Mouse (Mus musculus): ENCODE results near the gene Tns2. TPM values are rescaled to one million over a fixed set of nuclear protein-coding genes. Genes with fewer than 3 reads are reported as not detected.
A peak's percentile ranks its signal among the peaks of the same experiment; 100 is the strongest.

Gene Tns2
- polyA plus RNA-seq, 1 experiment from 2014 or later = 57.2 TPM

DNA sequence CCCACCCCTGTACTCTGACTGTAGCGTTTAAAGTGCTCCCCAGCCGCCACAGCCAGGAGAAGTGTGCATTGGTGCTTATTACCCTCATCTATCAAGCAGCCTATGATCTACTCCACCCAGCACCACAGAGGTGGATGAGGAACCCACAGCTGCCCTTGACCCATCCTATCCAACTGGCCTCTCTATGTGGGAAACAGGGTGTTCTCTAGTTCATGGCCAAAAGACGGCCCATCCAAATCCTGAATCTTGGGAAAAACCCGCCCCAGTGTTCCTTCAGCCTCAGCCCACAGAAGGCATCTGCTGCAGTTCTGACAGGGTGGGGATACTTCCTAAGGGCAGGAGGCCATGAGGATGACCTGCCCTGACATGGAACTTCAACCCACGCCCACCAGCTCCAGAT is 20.3 kb downstream of the Tns2 start:
- ATAC-seq (ENCODE audit: insufficient number of reproducible peaks, low FRiP score, low TSS enrichment, low read depth) = no peak
- WGBS = 74% methylated on average over 5 of the region's 5 CpGs
- Histone ChIP-seq H3K4me1 (peaks cover 54% of the 10 kb centered on the region), H3K4me2 (replicated peaks) (no peak overlapping the region), H3K27ac (replicated peaks) (no peak overlapping the region; the same call in 1 of the 2 replicates), H3K4me3 (replicated peaks) (no peak overlapping the region), H3K9ac (no peak overlapping the region), H3K36me3 (peaks cover 62% of the 10 kb centered on the region), H3K27me3 (no peaks in the 10 kb centered on the region), H3K9me3 (replicated peaks) (no peaks in the 10 kb centered on the region)

DNA sequence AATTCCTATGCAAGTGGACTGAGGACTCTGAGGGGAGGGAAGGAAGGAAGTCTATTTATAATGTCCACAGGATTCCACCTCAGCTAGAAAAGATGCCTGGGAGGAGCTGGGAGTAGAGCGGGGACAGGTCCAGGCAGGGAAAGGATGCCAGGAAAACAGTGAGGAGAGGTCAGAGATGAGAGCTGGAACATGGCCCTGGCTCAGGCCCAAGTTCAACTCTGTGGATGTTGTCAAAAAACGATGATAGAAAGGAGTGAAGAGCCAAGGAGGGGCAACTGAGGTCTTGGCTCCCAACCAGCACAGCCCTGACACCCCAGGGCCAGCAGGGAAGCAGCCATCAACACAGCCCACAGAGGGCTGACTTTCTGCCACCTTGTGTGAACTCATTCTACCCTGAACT is 26.1 kb downstream of the Tns2 start:
- Histone ChIP-seq H3K36me3 (peaks cover 73% of the 10 kb centered on the region), H3K9me3 (replicated peaks) (no peaks in the 10 kb centered on the region), H3K27ac (replicated peaks) (no peak overlapping the region), H3K27me3 (no peaks in the 10 kb centered on the region), H3K4me3 (replicated peaks) (no peak overlapping the region), H3K4me2 (replicated peaks) (no peak overlapping the region), H3K9ac (no peak overlapping the region), H3K4me1 (peaks cover 8% of the 10 kb centered on the region; the same call in 1 of the 2 replicates)
- ATAC-seq (ENCODE audit: insufficient number of reproducible peaks, low FRiP score, low TSS enrichment, low read depth) = no peak
- WGBS = 60% methylated on average over 2 of the region's 2 CpGs

DNA sequence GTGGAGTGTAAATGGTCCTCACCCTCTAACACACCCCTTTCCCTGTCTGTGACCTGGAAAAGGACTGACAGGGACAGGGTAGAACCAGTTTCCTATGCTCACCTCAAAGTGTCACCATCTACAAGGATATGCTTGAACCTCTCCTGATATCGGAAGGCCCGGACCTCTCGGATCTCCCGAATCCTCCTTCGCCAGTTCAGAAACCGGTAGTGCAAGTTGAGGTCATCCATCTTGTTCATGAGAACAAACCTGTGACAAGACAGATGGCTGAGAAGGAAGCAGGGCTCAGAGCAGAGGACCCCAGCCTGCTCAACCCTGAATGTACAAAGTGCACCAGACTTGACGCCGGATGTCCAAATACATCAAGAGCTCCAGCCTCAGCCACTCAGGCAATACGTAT is 33.1 kb downstream of the Tns2 start:
- Histone ChIP-seq H3K4me2 (replicated peaks) (no peak overlapping the region), H3K9ac (no peak overlapping the region), H3K9me3 (replicated peaks) (no peaks in the 10 kb centered on the region), H3K4me1 (peaks cover 14% of the 10 kb centered on the region), H3K36me3 (peaks cover 46% of the 10 kb centered on the region), H3K27me3 (no peaks in the 10 kb centered on the region), H3K4me3 (replicated peaks) (no peak overlapping the region), H3K27ac (replicated peaks) (no peak overlapping the region; the same call in 1 of the 2 replicates)
- no peak for ATAC-seq (ENCODE audit: insufficient number of reproducible peaks, low FRiP score, low TSS enrichment, low read depth)
- WGBS = 79% methylated on average over 9 of the region's 9 CpGs

DNA sequence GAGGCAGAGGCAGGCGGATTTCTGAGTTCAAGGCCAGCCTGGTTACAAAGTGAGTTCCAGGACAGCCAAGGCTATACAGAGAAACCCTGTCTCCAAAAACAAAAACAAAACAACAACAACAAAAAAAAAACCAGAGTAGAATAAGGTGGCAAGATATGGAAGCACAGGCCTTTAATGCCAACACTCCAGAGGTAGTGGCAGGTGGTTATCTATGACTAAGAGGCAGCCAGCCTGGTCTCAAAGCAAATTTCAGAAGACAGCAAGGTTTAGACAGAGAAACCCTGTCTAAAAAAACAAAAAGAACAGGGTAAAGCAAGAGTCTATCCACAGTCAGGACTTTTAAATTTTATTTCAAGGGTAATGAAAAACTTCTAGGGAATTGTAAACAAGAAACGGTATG is 34.5 kb downstream of the Tns2 start:
- Histone ChIP-seq H3K9me3 (replicated peaks) (no peaks in the 10 kb centered on the region), H3K27me3 (no peaks in the 10 kb centered on the region), H3K27ac (replicated peaks) (no peak overlapping the region), H3K9ac (no peak overlapping the region), H3K4me3 (replicated peaks) (peak overlapping the region; percentile 86), H3K36me3 (peaks cover 33% of the 10 kb centered on the region), H3K4me1 (peaks cover 14% of the 10 kb centered on the region), H3K4me2 (replicated peaks) (peak overlapping the region; percentile 83; the same call in 1 of the 2 replicates)
- no peak for ATAC-seq (ENCODE audit: insufficient number of reproducible peaks, low FRiP score, low TSS enrichment, low read depth)
- 84% methylated on average over 2 of the region's 2 CpGs for WGBS

DNA sequence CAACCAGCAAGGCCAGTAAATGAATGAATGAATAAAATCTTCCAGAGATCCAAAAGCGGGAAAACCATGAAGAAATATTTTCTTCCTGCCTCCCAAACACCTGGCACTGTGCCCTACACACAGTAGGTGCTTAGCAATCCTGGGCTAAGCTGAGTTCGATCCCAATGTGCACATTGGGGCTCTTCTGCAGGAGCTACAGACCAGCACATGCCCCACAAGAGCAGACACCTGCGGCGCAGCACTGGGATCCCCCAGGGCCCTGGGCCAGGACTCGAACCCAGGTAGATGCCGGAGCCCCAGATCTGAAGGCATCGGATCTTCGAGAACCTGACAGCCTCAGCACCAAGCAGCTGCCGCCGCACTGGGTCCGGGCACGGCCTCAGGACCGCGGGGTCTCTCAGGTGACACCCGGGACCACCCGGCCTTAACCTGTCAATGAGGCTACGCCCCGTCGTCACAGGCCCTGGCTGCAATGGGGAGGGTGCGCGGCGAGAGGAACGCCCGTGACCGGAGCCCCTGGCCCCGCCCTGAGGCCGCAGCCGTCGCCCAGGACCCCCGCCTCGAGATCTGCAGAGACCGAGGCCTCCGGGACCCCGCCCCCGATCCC is 35.4 kb downstream of the Tns2 start:
- H3K36me3 ChIP-seq = peaks cover 23% of the 10 kb centered on the region

DNA sequence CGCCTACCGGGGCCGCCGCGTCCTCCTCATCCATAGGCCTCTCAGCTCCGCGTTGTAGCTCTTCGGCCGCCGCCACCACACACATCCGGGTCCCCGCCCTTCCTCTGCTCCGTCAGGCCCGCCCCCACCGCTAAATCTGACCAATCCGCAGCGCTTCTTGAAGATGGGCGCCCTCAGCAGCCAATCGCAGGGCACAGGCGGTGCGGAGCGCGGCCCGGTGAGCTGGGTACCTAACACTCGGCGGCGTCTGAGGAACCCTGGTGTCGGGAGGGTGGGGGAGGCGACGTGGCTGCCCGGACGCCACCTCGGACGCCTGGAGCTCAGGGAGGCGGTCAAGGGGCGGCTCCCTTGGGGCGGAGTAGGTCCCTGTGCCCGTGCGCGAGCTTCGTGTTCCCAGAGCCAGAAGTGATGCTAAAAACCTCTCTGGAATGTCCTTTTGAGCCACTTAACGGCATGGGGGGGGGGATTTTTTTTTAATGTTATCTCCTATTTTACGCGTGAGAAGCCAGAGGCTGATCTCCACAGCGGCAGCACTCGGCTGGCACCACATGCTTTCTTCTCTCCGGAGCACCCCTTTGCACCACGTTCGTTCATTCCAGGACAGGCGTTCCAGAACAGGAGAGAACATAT is 36.0 kb downstream of the Tns2 start, which contains the start of gene Spryd3:
Gene Spryd3 (minus strand): TSS at position 106 of the 630 bp plus-strand sequence.
- peaks cover 18% of the 10 kb centered on the region for H3K36me3 ChIP-seq
- peak within 1 kb of the TSS; percentile 83 for H3K4me2 ChIP-seq (replicated peaks)
- peak; percentile 99 for ATAC-seq (ENCODE audit: insufficient number of reproducible peaks, low FRiP score, low TSS enrichment, low read depth)
- peaks cover 14% of the 10 kb centered on the region for H3K4me1 ChIP-seq
- no peaks in the 10 kb centered on the region for H3K9me3 ChIP-seq (replicated peaks)
- under 1% methylated on average over 49 of the region's 50 CpGs for WGBS
- no peaks in the 10 kb centered on the region for H3K27me3 ChIP-seq
- peak within 1 kb of the TSS; percentile 86 for H3K4me3 ChIP-seq (replicated peaks)
- H3K9ac ChIP-seq = peak within 1 kb of the TSS; percentile 82
- peak within 1 kb of the TSS; percentile 82 for H3K27ac ChIP-seq (replicated peaks)

More for the DNA sequence above, 35.4 kb downstream of the Tns2 start:
- H3K27me3 ChIP-seq = no peaks in the 10 kb centered on the region
- ATAC-seq (ENCODE audit: insufficient number of reproducible peaks, low FRiP score, low TSS enrichment, low read depth) = peak; percentile 71; the same call in 1 of the 2 replicates
- H3K4me1 ChIP-seq = peaks cover 14% of the 10 kb centered on the region
- H3K27ac ChIP-seq (replicated peaks) = peak overlapping the region; percentile 82
- H3K4me2 ChIP-seq (replicated peaks) = peak overlapping the region; percentile 83
- WGBS = 2% methylated on average over 31 of the region's 35 CpGs
- peak overlapping the region; percentile 86 for H3K4me3 ChIP-seq (replicated peaks)
- H3K9me3 ChIP-seq (replicated peaks) = no peaks in the 10 kb centered on the region
- H3K9ac ChIP-seq = peak overlapping the region; percentile 82

DNA sequence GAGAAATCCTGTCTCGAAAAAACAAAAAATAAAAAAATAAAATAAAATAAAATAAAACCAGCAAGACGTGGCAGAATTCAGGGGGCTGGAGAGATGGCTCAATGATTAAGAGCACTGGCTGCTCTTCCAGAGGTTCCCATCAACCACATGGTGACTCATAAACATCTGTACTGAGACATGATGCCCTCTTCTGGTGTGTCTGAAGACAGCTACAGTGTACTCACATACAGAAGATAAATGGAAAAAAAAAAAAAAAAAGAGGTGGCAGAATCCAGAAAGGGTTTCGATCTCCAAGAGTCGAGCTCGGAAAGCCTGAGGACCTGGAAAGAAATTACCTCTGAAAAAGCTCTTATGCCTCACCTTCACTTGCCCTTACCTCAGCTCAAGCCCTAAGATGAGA is 40.9 kb downstream of the Tns2 start:
- Histone ChIP-seq H3K4me2 (replicated peaks) (no peak overlapping the region), H3K4me1 (peaks cover 38% of the 10 kb centered on the region), H3K4me3 (replicated peaks) (no peak overlapping the region), H3K9me3 (replicated peaks) (no peaks in the 10 kb centered on the region), H3K27ac (replicated peaks) (no peak overlapping the region), H3K36me3 (no peaks in the 10 kb centered on the region), H3K9ac (no peak overlapping the region), H3K27me3 (peaks cover 21% of the 10 kb centered on the region)
- WGBS = 89% methylated on average over 5 of the region's 5 CpGs
- no peak for ATAC-seq (ENCODE audit: insufficient number of reproducible peaks, low FRiP score, low TSS enrichment, low read depth)

DNA sequence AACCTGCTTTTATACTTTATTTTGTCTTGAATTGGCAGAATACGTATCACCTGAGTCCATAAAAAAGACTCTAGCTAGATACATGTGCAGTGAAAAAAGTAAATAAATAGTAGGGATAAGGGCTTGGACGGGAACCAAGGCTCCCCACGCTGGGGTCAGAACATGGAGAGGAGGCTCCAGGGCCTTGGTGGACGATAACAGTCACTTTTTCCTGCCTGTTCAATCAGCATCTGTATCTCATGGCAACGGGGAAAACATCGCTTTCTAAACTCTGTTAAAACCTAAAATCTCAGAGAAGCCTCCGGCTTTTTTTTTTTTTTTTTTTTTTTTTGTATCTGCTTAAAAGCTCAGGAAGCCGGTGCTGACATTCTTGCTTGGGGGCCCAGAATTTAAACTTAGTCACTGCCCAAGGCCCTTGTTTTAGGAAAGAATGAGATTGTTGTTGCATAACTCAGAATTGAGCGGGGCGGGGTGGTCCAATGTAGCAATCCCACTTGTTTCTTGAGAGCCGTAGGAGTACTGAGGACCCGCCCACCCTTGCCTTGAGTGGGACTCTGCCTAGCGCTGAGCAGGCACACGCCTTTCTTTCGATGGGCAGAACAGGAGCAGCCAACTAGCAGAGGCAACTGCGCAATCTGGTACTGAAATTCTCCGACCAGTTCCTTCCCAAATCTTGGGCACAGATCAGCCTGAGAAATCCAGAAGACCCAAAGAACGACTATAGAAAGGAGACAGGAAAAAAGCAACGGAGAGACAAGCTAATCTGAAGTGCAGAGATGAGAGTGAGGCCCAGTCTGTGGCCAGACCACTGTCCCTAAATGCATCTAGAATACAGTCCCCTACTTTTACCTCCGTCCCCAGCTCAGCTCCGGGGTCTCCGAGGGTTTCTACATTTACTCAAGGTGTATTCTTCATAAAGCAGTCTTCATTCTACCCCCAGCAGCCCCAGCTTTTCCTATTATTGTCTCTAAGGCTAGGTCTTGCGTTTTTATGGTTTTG is 43.0 kb downstream of the Tns2 start:
- Histone ChIP-seq H3K4me2 (replicated peaks) (no peak overlapping the region), H3K9ac (no peak overlapping the region), H3K27me3 (peaks cover 21% of the 10 kb centered on the region), H3K4me1 (peaks cover 37% of the 10 kb centered on the region), H3K9me3 (replicated peaks) (no peaks in the 10 kb centered on the region), H3K27ac (replicated peaks) (no peak overlapping the region), H3K4me3 (replicated peaks) (no peak overlapping the region), H3K36me3 (no peaks in the 10 kb centered on the region)
- ATAC-seq (ENCODE audit: insufficient number of reproducible peaks, low FRiP score, low TSS enrichment, low read depth) = peak; percentile 65; the same call in 1 of the 2 replicates
- 40% methylated on average over 23 of the region's 23 CpGs for WGBS

DNA sequence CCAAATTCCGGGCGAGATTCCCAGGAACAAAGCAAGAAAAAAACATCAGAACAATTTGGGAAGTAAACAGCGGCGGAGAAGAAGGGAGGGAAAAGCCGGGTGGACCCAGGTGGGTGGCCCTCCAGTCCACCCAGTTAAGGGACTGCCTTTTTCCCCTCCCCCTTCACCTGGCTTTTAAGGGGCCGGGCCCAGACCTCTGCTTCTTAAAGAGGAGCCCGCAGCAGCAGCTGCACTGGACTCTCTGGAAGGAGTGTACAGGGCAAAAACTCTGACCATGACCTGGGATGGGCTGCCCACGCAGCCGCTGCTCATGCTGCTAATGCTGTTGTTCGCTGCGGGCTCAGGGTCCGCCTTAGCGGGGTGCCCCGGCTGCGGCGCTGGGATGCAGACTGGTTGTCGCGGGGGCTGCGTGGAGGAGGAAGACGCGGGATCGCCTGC is 44.1 kb downstream of the Tns2 start, which contains the start of gene Igfbp6:
Gene Igfbp6 (plus strand): TSS at position 89 of the 438 bp plus-strand sequence.
- Histone ChIP-seq H3K4me2 (replicated peaks) (peak within 1 kb of the TSS; percentile 38), H3K4me3 (replicated peaks) (peak within 1 kb of the TSS; percentile 23), H3K9ac (0 out of 2 replicates have a peak within 1 kb of the TSS, but pooled peaks have one; percentile 12), H3K27ac (replicated peaks) (no peak within 1 kb of the TSS), H3K4me1 (peaks cover 37% of the 10 kb centered on the region), H3K27me3 (peaks cover 21% of the 10 kb centered on the region), H3K9me3 (replicated peaks) (no peaks in the 10 kb centered on the region), H3K36me3 (no peaks in the 10 kb centered on the region)
- 5% methylated on average over 22 of the region's 22 CpGs for WGBS
- ATAC-seq (ENCODE audit: insufficient number of reproducible peaks, low FRiP score, low TSS enrichment, low read depth) = no peak

DNA sequence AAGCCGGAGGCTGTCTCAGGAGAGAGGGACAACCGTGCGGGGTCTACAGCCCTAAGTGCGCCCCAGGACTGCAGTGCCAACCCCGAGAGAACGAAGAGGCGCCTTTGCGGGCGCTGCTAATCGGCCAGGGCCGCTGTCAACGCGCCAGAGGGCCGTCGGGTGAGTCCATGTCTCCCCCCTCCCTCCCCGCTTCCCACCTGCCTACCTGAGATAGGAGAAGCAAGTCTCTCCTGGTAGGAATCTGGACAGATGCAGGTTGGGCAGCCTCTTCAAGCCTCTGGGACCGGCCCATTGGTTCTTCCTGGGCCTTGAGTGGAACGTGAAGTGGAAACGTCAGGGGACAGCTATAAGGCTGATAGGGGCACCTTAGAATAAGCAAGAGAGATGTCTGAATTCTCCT is 44.5 kb downstream of the Tns2 start:
- 13% methylated on average over 19 of the region's 19 CpGs for WGBS
- no peak for ATAC-seq (ENCODE audit: insufficient number of reproducible peaks, low FRiP score, low TSS enrichment, low read depth)
- H3K36me3 ChIP-seq = no peaks in the 10 kb centered on the region

DNA sequence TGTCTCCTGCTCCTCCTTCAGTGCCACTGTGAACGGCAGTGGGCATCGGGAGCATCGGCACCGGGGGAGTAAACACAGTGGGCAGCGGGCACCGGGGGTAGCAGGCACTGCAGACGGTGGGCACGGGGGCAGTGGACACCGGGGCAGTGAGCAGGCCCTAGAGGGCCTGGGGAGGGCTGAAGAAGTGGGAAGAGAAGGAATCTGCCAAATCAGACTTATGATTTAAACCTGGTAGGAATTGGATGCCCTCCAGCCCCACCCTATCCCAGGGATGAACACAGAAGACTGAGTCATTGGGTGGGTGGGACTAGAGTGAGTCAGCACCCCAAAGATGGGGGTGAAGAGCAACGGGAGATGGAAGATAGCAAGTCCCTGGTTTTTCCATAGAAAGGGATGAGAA is 45.1 kb downstream of the Tns2 start:
- Histone ChIP-seq H3K4me1 (peaks cover 37% of the 10 kb centered on the region), H3K9ac (no peak overlapping the region), H3K36me3 (no peaks in the 10 kb centered on the region), H3K9me3 (replicated peaks) (no peaks in the 10 kb centered on the region), H3K4me2 (replicated peaks) (no peak overlapping the region), H3K27ac (replicated peaks) (no peak overlapping the region), H3K27me3 (peaks cover 21% of the 10 kb centered on the region), H3K4me3 (replicated peaks) (no peak overlapping the region)
- no peak for ATAC-seq (ENCODE audit: insufficient number of reproducible peaks, low FRiP score, low TSS enrichment, low read depth)
- 83% methylated on average over 10 of the region's 10 CpGs for WGBS

More for the DNA sequence above, 44.5 kb downstream of the Tns2 start:
- H3K9me3 ChIP-seq (replicated peaks) = no peaks in the 10 kb centered on the region
- H3K27me3 ChIP-seq = peaks cover 21% of the 10 kb centered on the region
- H3K9ac ChIP-seq = 0 out of 2 replicates have a peak overlapping the region, but pooled peaks have one; percentile 12
- H3K4me1 ChIP-seq = peaks cover 37% of the 10 kb centered on the region
- peak overlapping the region; percentile 23 for H3K4me3 ChIP-seq (replicated peaks)
- H3K4me2 ChIP-seq (replicated peaks) = peak overlapping the region; percentile 38
- no peak overlapping the region for H3K27ac ChIP-seq (replicated peaks)

Data from embryonic facial prominence, embryonic 15.5 days (tissue).